Mouse (Mus musculus) lung, postnatal 0 days (tissue): ENCODE measurements around the gene Tsc22d3. TPM values are rescaled to one million over a fixed set of nuclear protein-coding genes. Genes with fewer than 3 reads are reported as not detected.

ENCODE experiments used
- ATAC-seq: fragments of 200-750 bp; cut with Nextera tagmentation; 2 replicates; pipeline ENCODE4 v1.8.0; 2017; ENCODE audit warnings: moderate library complexity
- DNase-seq: peaks from one replicate; pipeline ENCODE4 v3.0.0-alpha.2; 2016; ENCODE audit warnings: low spot score
- H3K27ac ChIP-seq: fragments of 300-500 bp; sonication (generic); 2 replicates; pipeline ENCODE4 v1.5.1; 2014; ENCODE audit warnings: antibody characterized with exemption, mild to moderate bottlenecking, low read length, mixed read lengths
- H3K27me3 ChIP-seq: fragments of 300-500 bp; sonication (generic); replicated peaks from 2 replicates; pipeline ENCODE4 v1.6.1; 2014; ENCODE audit warnings: low read length, mixed read lengths; ENCODE audit not compliant: insufficient read depth
- H3K36me3 ChIP-seq: fragments of 300-500 bp; sonication (generic); 2 replicates; pipeline ENCODE4 v1.6.1; 2014; ENCODE audit warnings: low read length, mixed read lengths; ENCODE audit not compliant: insufficient read depth
- H3K4me1 ChIP-seq: fragments of 300-500 bp; sonication (generic); 2 replicates; pipeline ENCODE4 v1.6.1; 2014; ENCODE audit warnings: antibody characterized with exemption, low read depth, low read length, mixed read lengths; ENCODE audit not compliant: insufficient read depth
- H3K4me2 ChIP-seq: fragments of 300-500 bp; sonication (generic); replicated peaks from 2 replicates; pipeline ENCODE4 v1.6.1; 2014; ENCODE audit warnings: low read depth, mild to moderate bottlenecking, low read length, moderate library complexity, mixed read lengths
- H3K4me3 ChIP-seq: fragments of 300-500 bp; sonication (generic); 2 replicates; pipeline ENCODE4 v1.5.1; 2014; ENCODE audit warnings: low read depth, low read length
- H3K9ac ChIP-seq: fragments of 300-500 bp; sonication (generic); replicated peaks from 2 replicates; pipeline ENCODE4 v1.6.1; 2014; ENCODE audit warnings: low read depth, mild to moderate bottlenecking
- H3K9me3 ChIP-seq: fragments of 300-500 bp; sonication (generic); 2 replicates; pipeline ENCODE4 v1.6.1; 2016; ENCODE audit warnings: low read length, mixed read lengths
- CTCF ChIP-seq: IDR thresholded peaks from 2 replicates; pipeline ENCODE4 v1.5.1; 2016; ENCODE audit warnings: antibody characterized with exemption, mild to moderate bottlenecking
- EP300 ChIP-seq: IDR thresholded peaks from 2 replicates; pipeline ENCODE4 v1.6.1; 2016; ENCODE audit warnings: antibody characterized with exemption, mild to moderate bottlenecking, control low read depth
- WGBS: fragments of 180-500 bp; shearing (Covaris S2); extraction: QIAGEN DNeasy Blood & Tissue Kit; methylation state at CpG from one replicate; pipeline ENCODE4 v1.1.7; 2014; 5-methylcytosine and 5-hydroxymethylcytosine counted together
- polyA plus RNA-seq: library from polyadenylated mRNA; unstranded; fragments of >200 nt; fragmentation: Nextera tagmentation; extraction: Ambion mirVana; gene quantifications from 2 replicates; pipeline ENCODE4 v1.2.1, GENCODE M21; 2015

Gene Tsc22d3
- polyA plus RNA-seq, 1 experiment from 2014 or later, result 380 TPM

DNA sequence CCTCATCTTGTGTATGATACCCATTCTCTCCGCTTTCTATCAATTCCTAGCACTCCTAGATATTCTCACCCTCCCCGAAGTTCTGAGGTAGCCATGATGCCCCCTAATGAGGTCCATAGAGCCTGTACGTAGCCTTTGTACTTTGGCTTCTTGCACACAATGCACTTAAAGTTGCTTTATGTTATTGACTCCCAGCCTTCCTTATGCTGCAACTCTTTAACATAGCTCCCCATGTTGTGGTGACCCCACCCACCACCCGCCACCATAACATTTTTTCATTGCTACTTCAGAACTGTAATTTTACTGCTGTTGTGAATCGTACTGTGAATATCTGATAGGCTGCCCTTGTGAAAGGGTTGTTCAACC is 74.2 kb downstream of the Tsc22d3 start:
- H3K4me3 ChIP-seq, result no peak overlapping the region
- 86% methylated on average over 5 of the region's 5 CpGs for WGBS
- no peaks in the 10 kb centered on the region for H3K27me3 ChIP-seq
- H3K27ac ChIP-seq, result no peak overlapping the region
- no peak for TF ChIP-seq CTCF
- no peak for TF ChIP-seq EP300
- no peak overlapping the region for H3K9ac ChIP-seq
- no peak overlapping the region for H3K4me2 ChIP-seq
- no peaks in the 10 kb centered on the region for H3K9me3 ChIP-seq
- no peaks in the 10 kb centered on the region for H3K36me3 ChIP-seq
- ATAC-seq (no peak), DNase-seq (no peak)
- H3K4me1 ChIP-seq, result no peaks in the 10 kb centered on the region

DNA sequence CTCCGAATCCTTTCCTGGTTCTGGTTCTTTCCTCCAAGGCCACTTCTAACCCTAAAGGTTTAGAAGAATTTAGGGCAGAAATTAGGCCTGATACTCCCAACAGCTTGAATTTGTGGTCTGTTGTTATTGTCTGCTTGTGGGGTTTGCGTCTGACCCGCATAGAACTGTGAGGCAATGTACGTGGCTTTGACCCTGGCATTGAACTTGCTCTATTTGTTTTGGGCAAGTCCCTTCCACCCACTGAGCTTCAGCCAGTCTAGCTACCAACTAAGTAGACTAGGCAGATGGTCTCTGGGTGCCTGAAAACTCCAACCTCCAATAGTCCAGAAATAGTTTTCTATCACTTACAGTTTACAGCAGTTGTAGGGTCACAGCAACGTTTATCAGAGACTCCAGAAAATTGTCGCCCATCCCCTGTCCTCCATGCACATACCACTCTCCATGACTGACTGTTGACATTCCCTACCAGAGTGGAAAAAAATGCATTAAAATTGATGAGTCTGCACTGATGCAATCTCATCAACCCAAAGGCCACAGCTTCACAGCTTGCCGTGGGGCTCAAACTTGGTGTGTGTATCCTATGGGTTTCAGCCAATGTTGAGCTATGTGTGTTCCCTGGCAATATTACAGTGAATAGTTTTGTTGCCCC is 74.7 kb downstream of the Tsc22d3 start:
- no peak overlapping the region for H3K27ac ChIP-seq
- H3K9me3 ChIP-seq, result no peaks in the 10 kb centered on the region
- no peaks in the 10 kb centered on the region for H3K4me1 ChIP-seq
- no peak overlapping the region for H3K4me2 ChIP-seq
- H3K27me3 ChIP-seq, result no peaks in the 10 kb centered on the region
- ATAC-seq (no peak), DNase-seq (no peak)
- TF ChIP-seq EP300 (no peak), CTCF (no peak)
- no peak overlapping the region for H3K4me3 ChIP-seq
- no peak overlapping the region for H3K9ac ChIP-seq
- 83% methylated on average over 7 of the region's 7 CpGs for WGBS
- H3K36me3 ChIP-seq, result no peaks in the 10 kb centered on the region

DNA sequence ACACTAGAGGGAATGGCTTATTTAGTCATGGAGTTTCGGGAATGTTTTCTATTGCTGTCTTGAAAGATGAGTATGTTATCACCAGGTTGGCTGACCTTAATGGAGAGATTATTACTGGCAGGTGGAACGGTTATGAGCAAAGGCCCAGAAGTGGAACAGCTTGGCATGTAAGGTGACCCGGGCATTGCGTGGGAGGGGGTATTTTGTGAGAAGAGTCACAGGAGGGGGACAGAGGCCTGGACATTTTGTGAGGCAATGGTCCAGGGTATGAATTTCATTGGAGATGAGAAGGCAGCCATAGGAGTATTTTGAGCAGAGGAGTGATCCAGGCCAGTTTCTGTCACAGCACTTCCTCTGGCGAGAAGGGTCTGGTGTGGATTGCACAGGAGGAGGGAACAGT is 76.2 kb downstream of the Tsc22d3 start:
- ATAC-seq (no peak), DNase-seq (no peak)
- Histone ChIP-seq H3K27me3 (no peaks in the 10 kb centered on the region), H3K4me1 (no peaks in the 10 kb centered on the region; the same call in 1 of the 2 replicates), H3K4me3 (no peak overlapping the region), H3K27ac (no peak overlapping the region), H3K36me3 (no peaks in the 10 kb centered on the region), H3K4me2 (no peak overlapping the region), H3K9ac (no peak overlapping the region), H3K9me3 (no peaks in the 10 kb centered on the region)
- WGBS, result 84% methylated on average over 5 of the region's 5 CpGs
- TF ChIP-seq EP300 (no peak), CTCF (no peak)

DNA sequence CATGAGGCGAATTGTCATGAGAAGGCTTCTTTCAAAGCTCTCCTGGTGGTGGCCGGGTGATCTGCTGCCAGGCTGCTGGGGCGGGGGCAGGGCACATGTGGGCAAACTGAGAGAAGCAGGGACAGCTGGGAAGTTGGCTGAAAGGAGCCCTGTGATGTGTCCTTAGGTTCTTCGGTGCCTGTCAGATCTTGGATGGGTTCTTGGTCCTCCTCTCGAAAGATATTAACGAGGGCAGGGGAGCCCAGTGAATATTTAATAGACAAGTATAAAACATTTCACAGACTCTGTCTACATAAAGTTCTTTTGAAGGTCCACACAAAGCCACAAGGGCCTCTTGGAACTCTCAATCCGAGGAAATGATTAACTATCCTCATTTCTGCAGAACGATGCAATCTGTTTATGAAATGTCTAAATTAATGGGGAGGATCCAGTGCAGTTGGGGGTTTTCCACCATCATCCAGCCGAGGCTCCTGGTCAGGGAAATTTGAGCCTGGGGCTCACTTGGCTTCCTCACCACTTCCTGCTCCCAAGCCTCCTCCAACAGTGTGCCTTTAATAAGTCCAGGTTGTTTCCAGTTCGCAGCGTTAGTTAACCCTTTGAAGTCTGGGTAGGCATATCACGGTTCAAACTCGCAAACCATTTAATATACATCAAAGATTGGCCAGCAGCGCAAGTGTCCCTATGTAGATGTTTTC is 78.2 kb downstream of the Tsc22d3 start:
- ATAC-seq, result no peak
- TF ChIP-seq EP300 (peak; percentile 19; the same call in 1 of the 2 replicates), CTCF (peak; percentile 38)

DNA sequence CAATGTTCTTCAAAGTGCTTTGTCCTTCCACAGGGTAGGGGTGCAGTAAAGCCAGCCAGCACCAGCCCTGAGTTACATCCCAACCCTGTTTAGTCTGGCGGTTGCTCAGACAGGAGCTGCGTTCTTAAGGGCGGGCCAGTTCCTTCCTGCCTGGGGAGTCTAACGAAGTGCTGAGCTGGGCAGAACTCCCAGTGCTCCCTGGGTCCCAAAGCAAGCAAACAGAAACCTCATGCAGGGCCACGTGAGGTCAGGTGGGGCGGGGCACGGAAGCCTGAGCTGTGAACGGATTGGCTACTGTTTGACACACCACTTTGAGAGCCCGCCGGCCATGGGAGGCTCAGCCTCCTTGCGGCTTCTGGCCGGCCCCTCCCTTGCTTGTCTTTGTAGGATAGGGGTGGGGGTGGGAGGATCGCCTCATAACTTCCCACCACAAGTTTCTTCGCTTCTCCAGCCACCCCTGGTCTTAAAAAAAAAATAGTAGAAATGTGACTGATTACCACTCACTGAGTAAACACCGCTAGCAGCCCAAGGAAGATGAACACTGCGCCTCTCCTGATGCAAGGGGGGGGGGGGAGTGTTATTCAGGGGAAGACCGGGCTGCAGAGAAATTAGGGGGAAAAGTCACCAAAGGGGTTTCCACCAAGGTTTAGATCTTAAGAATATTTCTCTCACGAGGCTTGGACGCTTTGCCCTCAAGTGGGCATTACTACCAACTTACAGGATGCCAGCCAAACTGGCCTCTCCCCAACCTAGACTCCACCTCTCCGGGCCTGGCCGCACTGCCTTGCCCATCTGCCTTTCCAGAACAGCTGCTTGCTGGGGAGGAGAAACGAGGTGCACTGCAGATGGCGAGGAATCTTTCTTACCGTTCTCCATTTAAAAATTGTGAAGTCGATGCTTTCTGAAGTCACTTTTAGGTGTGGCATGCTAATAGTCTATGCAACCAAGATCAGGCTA is 80.0 kb downstream of the Tsc22d3 start:
- Histone ChIP-seq H3K27me3 (no peaks in the 10 kb centered on the region), H3K4me2 (peak overlapping the region; percentile 38), H3K9ac (no peak overlapping the region), H3K4me3 (peak overlapping the region; percentile 10; the same call in 1 of the 2 replicates), H3K4me1 (peaks cover 2% of the 10 kb centered on the region; the same call in 1 of the 2 replicates), H3K9me3 (no peaks in the 10 kb centered on the region), H3K27ac (peak overlapping the region; percentile 83), H3K36me3 (no peaks in the 10 kb centered on the region)
- peak; percentile 93 for TF ChIP-seq EP300
- TF ChIP-seq CTCF, result no peak
- peak; percentile 95 for DNase-seq
- ATAC-seq, result peak; percentile 97
- WGBS, result 8% methylated on average over 24 of the region's 25 CpGs

More for the DNA sequence above, 78.2 kb downstream of the Tsc22d3 start:
- WGBS, result 39% methylated on average over 14 of the region's 14 CpGs
- no peak overlapping the region for H3K9ac ChIP-seq
- H3K36me3 ChIP-seq, result no peaks in the 10 kb centered on the region
- H3K27ac ChIP-seq, result peak overlapping the region; percentile 51; the same call in 1 of the 2 replicates
- H3K27me3 ChIP-seq, result no peaks in the 10 kb centered on the region
- H3K4me2 ChIP-seq, result no peak overlapping the region
- peak; percentile 66 for DNase-seq
- no peak overlapping the region for H3K4me3 ChIP-seq
- peaks cover 2% of the 10 kb centered on the region; the same call in 1 of the 2 replicates for H3K4me1 ChIP-seq
- no peaks in the 10 kb centered on the region for H3K9me3 ChIP-seq

DNA sequence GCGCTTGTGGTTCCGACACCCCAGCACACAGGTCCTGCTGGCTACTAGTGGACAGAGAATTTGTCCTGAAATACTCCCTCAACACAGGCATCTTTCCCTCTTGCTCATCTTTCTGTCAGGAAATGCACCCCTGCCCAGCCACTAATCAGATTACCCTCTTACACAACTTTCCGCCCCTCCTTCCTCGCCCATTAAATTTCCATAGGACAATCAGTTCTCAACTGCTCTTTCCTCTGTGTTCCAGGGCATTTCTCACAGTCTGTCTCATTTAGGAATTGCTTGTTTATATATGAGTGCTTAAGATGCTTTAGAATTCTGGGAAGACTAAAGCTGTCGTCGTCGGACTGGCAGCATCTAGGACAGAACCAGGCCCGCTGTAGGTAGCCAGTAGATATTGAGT is 82.1 kb downstream of the Tsc22d3 start:
- Histone ChIP-seq H3K27me3 (no peaks in the 10 kb centered on the region), H3K9ac (no peak overlapping the region), H3K4me2 (no peak overlapping the region), H3K4me1 (peaks cover 2% of the 10 kb centered on the region; the same call in 1 of the 2 replicates), H3K36me3 (no peaks in the 10 kb centered on the region), H3K27ac (no peak overlapping the region), H3K9me3 (no peaks in the 10 kb centered on the region), H3K4me3 (no peak overlapping the region)
- WGBS, result 70% methylated on average over 8 of the region's 8 CpGs
- TF ChIP-seq EP300 (peak; percentile 92), CTCF (no peak)
- ATAC-seq (no peak), DNase-seq (peak; percentile 63)
